Mouse (Mus musculus) cerebellum, adult (tissue): ENCODE results near the gene Olfr392.

ENCODE experiments used
- ATAC-seq: cut with Nextera tagmentation; 2 replicates; pipeline ENCODE4 v1.9.2; 2017; ENCODE audit warnings: mild to moderate bottlenecking, moderate library complexity, mixed read lengths; ENCODE audit not compliant: insufficient number of reproducible peaks, low FRiP score, low TSS enrichment

Olfr392 gene

DNA sequence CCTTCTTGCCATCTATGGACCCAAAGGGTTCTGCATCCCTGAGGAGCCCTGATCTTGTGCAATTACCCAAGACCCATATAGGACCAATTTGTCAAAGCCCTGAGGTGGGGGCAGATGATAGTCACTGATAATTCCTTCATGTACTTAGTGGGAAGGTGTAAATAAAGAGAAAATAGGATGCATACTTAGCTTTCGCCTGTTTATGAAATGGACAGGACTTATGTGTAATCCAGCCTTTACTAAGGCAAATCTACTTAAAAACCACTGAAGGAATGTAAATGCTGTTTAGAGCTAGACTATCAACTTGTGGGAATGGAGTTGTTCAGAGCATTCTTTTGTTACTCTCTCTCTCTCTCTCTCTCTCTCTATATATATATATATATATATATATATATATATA lies at the start of gene Olfr392:
Gene Olfr392, minus strand, starts transcription at position 101 of the 400 bp plus-strand sequence.
- ATAC-seq: no peak

DNA sequence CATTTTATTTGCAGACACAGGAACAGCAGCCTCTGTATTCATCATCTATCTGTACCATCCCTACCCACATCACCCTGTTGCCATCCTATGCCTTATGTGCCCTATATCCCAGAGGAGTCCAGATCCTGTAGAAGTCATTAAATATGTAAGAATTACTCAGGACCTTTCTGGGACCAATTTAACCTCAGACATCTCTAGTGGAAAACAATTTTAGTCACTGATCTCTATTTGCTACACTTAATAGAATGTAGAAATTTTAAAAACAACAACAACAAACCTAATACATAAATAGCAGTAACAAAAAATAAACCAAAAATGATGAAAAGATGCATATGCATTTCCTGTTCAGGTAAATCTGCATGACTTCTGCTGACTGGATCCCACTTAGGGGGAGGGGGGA lies 34.5 kb upstream of the Olfr392 start, which contains the start of gene Olfr393:
Gene Olfr393, minus strand, starts transcription at position 101 of the 400 bp plus-strand sequence.
- no peak for ATAC-seq

DNA sequence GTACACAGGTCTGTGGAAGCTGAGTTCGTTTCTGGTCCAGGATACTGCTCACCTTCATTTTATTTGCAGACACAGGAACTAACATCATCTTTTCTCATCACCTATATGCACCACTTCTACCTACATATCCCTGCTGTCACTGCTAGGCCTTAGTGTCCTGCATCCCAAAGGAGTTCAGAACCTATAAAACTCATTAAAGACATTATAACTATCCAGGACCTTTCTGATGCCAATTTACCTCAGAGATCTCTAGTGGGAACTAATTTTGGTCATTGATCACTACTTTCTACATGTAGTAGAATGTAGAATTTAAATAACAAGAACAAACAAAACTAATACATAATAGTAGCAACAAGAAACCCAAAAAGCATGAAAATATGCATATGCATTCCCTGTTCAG lies 13.9 kb downstream of the Olfr392 start, which contains the start of gene Olfr391-ps:
Gene Olfr391-ps, minus strand, starts transcription at position 101 of the 400 bp plus-strand sequence.
- no peak for ATAC-seq

DNA sequence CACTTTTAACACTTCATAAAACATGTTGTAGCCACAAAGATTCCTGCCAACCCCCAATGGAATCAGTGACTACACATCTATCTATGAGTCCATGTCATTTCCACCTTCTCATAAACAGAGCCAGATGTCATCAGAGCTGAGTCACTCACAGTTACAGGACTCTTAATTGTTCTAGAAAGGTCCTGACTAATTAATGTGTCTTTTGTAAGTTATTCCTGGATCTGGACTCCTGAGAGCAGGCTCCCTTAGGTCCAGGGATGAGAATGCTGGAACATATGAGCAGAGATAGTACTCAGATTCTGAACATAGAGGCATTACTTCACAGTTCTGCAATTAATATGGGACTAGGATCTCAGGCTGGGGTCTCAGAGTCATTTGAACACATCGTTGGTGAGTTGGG lies 34.2 kb downstream of the Olfr392 start, which contains the start of gene Olfr390:
Gene Olfr390, plus strand, starts transcription at position 301 of the 400 bp plus-strand sequence.
- no peak for ATAC-seq

DNA sequence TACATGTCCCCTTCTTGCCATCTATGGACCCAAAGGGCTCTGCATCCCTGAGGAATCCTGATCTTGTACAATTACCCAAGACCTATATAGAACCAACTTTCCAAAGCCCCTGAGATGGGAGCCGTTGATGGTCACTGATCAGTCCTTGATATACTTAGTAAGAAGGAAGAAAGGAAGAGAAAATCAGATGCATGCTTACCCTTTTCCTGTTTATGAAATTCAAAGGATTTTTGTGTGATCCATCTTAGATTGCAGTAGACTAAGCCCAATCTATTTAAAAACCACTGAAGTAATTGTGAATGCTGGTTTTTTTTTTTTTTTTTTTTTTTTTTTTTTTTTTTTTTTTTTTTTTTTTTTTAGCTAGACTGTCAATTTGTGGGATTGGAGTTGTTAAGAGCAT lies 36.2 kb downstream of the Olfr392 start, which contains the start of gene Olfr389:
Gene Olfr389, minus strand, starts transcription at position 101 of the 400 bp plus-strand sequence.
- no peak for ATAC-seq
